Mouse (Mus musculus): ENCODE measurements around the gene Itpr3. TPM values are rescaled to one million over a fixed set of nuclear protein-coding genes. Genes with fewer than 3 reads are reported as not detected.
A peak's percentile ranks its signal among the peaks of the same experiment; 100 is the strongest.

The Itpr3 gene
- polyA plus RNA-seq, 1 experiment from 2014 or later, result 1.8 TPM

- Histone ChIP-seq H3K9me3 (no peaks in the 10 kb centered on the region), H3K27ac (peak overlapping the region; percentile 92), H3K4me3 (peak overlapping the region; percentile 65), H3K36me3 (peaks cover 38% of the 10 kb centered on the region), H3K4me1 (replicated peaks) (peaks cover 28% of the 10 kb centered on the region), H3K27me3 (ENCODE audit: insufficient read depth, poor library complexity, severe bottlenecking) (no peaks in the 10 kb centered on the region)
- DNase-seq (ENCODE audit: low spot score), result no peak
- 50% methylated on average over 12 of the region's 12 CpGs for WGBS
These were observed 29.4 kb upstream of the Itpr3 start for GRCm38 (mm10) chr17:27027460-27028283.

DNA sequence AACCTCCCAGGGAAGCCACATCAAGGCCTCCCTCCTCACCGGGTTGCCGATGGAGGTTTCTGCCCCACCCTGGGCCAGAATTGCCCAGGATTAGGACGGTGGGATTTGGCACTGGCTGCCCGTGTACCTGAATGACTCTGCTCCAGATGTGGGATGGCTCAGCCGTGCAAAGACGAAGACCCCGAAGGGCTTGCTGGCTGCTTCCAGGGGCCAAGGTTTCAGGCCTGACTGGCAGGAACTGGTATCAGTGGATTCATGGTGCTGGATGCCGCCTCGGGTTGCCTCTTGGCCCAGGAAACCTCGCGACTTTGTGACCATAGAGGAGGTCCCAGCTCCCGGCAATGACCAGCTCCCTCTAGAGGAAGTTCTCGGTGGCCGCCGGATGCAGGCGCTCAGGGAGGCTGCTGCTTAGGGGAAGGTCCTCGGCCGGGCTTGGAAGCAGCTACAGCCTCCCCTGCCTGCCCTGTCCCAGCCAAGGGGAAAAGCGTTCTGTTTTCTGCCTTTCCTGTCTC is 28.8 kb upstream of the Itpr3 start:
- Histone ChIP-seq H3K36me3 (peaks cover 31% of the 10 kb centered on the region), H3K9me3 (no peaks in the 10 kb centered on the region), H3K4me3 (peak overlapping the region; percentile 65), H3K27me3 (ENCODE audit: insufficient read depth, poor library complexity, severe bottlenecking) (no peaks in the 10 kb centered on the region), H3K4me1 (replicated peaks) (peaks cover 35% of the 10 kb centered on the region), H3K27ac (peak overlapping the region; percentile 92)
- DNase-seq (ENCODE audit: low spot score), result peak; percentile 93
- 2% methylated on average over 19 of the region's 19 CpGs for WGBS

- WGBS, result 73% methylated on average over 4 of the region's 4 CpGs
These were observed 28.2 kb upstream of the Itpr3 start, which contains the start of gene Bak1 for GRCm38 (mm10) chr17:27028909-27029308. TSS of gene Bak1 (minus strand) at chr17:27029009.

DNA sequence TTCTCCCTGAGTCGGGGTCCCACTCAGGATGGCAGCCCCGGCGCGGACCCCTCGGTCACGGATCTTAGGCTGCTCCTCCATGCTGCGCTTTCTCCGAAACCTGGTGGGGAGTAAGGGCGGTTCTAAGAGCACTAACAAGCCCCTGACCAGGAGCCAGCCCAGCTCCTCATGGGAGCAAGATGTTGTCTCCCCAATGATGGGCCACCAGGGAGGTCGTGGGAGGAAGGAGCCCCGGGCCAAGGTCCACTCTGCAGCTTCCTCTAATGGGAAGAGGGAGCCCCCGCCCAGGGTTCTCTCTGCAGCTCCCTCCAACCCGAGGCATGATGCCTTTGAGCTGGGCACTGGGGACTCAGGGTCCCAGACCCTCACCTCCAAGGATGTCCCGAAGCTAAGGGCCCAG is 27.7 kb upstream of the Itpr3 start:
- H3K4me1 ChIP-seq (replicated peaks), result peaks cover 36% of the 10 kb centered on the region
- H3K9me3 ChIP-seq, result no peaks in the 10 kb centered on the region
- H3K36me3 ChIP-seq, result peaks cover 20% of the 10 kb centered on the region
- H3K27ac ChIP-seq, result no peak overlapping the region
- H3K27me3 ChIP-seq (ENCODE audit: insufficient read depth, poor library complexity, severe bottlenecking), result no peaks in the 10 kb centered on the region
- no peak for DNase-seq (ENCODE audit: low spot score)
- H3K4me3 ChIP-seq, result no peak overlapping the region
- 89% methylated on average over 14 of the region's 14 CpGs for WGBS

More at GRCm38 (mm10) chr17:27028909-27029308, 28.2 kb upstream of the Itpr3 start, which contains the start of gene Bak1:
- DNase-seq (ENCODE audit: low spot score), result no peak
- no peaks in the 10 kb centered on the region for H3K27me3 ChIP-seq (ENCODE audit: insufficient read depth, poor library complexity, severe bottlenecking)
- peaks cover 36% of the 10 kb centered on the region for H3K4me1 ChIP-seq (replicated peaks)
- peak within 1 kb of the TSS; percentile 65 for H3K4me3 ChIP-seq
- peak within 1 kb of the TSS; percentile 92 for H3K27ac ChIP-seq
- H3K9me3 ChIP-seq, result no peaks in the 10 kb centered on the region
- peaks cover 26% of the 10 kb centered on the region for H3K36me3 ChIP-seq

GRCm38 (mm10) chr17:27030896-27031295 is 26.2 kb upstream of the Itpr3 start:
- WGBS, result 94% methylated on average over 4 of the region's 4 CpGs
- Histone ChIP-seq H3K36me3 (peaks cover 6% of the 10 kb centered on the region), H3K4me3 (no peak overlapping the region), H3K27me3 (ENCODE audit: insufficient read depth, poor library complexity, severe bottlenecking) (no peaks in the 10 kb centered on the region), H3K9me3 (no peaks in the 10 kb centered on the region), H3K27ac (no peak overlapping the region), H3K4me1 (replicated peaks) (peaks cover 41% of the 10 kb centered on the region)
- no peak for DNase-seq (ENCODE audit: low spot score)

DNA sequence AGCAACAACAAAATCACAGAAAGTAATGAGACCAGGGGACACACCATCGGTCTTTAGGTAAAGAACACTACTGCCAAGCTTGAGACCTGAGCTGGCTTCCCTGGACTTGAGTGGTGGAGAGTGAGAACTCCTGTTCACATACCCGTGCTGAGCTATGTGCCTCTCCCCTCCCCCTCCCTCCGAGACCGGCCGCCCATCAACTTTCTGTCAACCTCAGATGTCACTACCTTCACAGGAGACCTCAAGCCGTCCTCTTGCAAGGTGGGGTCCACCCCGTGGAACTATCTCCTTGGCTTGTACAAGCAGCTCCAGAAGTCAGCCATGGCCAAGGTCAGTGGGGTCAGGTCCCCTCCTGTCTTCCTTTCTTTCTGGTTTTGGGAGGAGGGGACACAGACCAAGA is 24.8 kb upstream of the Itpr3 start:
- Histone ChIP-seq H3K27me3 (ENCODE audit: insufficient read depth, poor library complexity, severe bottlenecking) (no peaks in the 10 kb centered on the region), H3K27ac (no peak overlapping the region; the same call in 1 of the 2 replicates), H3K36me3 (no peaks in the 10 kb centered on the region), H3K4me3 (peak overlapping the region; percentile 16), H3K9me3 (no peaks in the 10 kb centered on the region), H3K4me1 (replicated peaks) (peaks cover 35% of the 10 kb centered on the region)
- DNase-seq (ENCODE audit: low spot score), result no peak
- 57% methylated on average over 7 of the region's 7 CpGs for WGBS

DNA sequence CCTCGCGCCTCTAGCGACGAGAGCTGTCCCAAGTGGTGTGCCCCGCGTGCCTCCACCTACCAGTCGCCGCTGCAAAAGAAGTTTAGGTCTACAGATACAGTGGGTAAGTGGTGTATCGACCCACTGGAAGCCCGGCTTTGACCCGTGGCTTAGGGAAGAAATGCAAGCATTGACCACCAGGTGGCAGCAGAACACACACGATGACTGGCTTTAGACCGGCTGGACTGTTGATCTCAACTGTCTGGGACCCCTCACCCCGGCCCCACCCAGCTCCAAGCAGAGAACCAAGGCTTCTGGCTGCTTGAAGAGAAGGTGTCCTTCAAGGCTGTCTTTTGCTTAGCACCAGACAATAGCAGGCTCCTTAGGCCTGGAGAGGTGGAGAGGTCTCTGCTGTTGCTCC is 24.2 kb upstream of the Itpr3 start:
- 0 out of 2 replicates have a peak, but pooled peaks cover 2% of the 10 kb centered on the region for H3K27me3 ChIP-seq (ENCODE audit: insufficient read depth, poor library complexity, severe bottlenecking)
- peak overlapping the region; percentile 16; the same call in 1 of the 2 replicates for H3K4me3 ChIP-seq
- H3K4me1 ChIP-seq (replicated peaks), result peaks cover 30% of the 10 kb centered on the region
- peak; percentile 86 for DNase-seq (ENCODE audit: low spot score)
- no peaks in the 10 kb centered on the region for H3K36me3 ChIP-seq
- 3% methylated on average over 14 of the region's 14 CpGs for WGBS
- H3K9me3 ChIP-seq, result no peaks in the 10 kb centered on the region
- peak overlapping the region; percentile 69 for H3K27ac ChIP-seq

- DNase-seq (ENCODE audit: low spot score), result no peak
- no peaks in the 10 kb centered on the region for H3K36me3 ChIP-seq
- 77% methylated on average over 7 of the region's 7 CpGs for WGBS
- peaks cover 21% of the 10 kb centered on the region for H3K27me3 ChIP-seq (ENCODE audit: insufficient read depth, poor library complexity, severe bottlenecking)
- H3K9me3 ChIP-seq, result no peaks in the 10 kb centered on the region
- H3K27ac ChIP-seq, result peak overlapping the region; percentile 66
- no peak overlapping the region for H3K4me3 ChIP-seq
- peaks cover 53% of the 10 kb centered on the region for H3K4me1 ChIP-seq (replicated peaks)
These were observed 20.6 kb upstream of the Itpr3 start for GRCm38 (mm10) chr17:27036465-27036864.

- no peak for DNase-seq (ENCODE audit: low spot score)
- WGBS, result 38% methylated on average over 18 of the region's 18 CpGs
- Histone ChIP-seq H3K9me3 (no peaks in the 10 kb centered on the region), H3K36me3 (no peaks in the 10 kb centered on the region), H3K27ac (peak overlapping the region; percentile 4), H3K27me3 (ENCODE audit: insufficient read depth, poor library complexity, severe bottlenecking) (peaks cover 21% of the 10 kb centered on the region), H3K4me1 (replicated peaks) (peaks cover 55% of the 10 kb centered on the region), H3K4me3 (no peak overlapping the region)
These were observed 18.6 kb upstream of the Itpr3 start for GRCm38 (mm10) chr17:27038335-27039050.

- 63% methylated on average over 10 of the region's 10 CpGs for WGBS
- Histone ChIP-seq H3K9me3 (no peaks in the 10 kb centered on the region), H3K36me3 (no peaks in the 10 kb centered on the region), H3K27me3 (ENCODE audit: insufficient read depth, poor library complexity, severe bottlenecking) (peaks cover 21% of the 10 kb centered on the region), H3K4me3 (peak overlapping the region; percentile 36; the same call in 1 of the 2 replicates), H3K4me1 (replicated peaks) (peaks cover 56% of the 10 kb centered on the region), H3K27ac (peak overlapping the region; percentile 84)
- DNase-seq (ENCODE audit: low spot score), result no peak
These were observed 17.5 kb upstream of the Itpr3 start for GRCm38 (mm10) chr17:27039432-27040102.

DNA sequence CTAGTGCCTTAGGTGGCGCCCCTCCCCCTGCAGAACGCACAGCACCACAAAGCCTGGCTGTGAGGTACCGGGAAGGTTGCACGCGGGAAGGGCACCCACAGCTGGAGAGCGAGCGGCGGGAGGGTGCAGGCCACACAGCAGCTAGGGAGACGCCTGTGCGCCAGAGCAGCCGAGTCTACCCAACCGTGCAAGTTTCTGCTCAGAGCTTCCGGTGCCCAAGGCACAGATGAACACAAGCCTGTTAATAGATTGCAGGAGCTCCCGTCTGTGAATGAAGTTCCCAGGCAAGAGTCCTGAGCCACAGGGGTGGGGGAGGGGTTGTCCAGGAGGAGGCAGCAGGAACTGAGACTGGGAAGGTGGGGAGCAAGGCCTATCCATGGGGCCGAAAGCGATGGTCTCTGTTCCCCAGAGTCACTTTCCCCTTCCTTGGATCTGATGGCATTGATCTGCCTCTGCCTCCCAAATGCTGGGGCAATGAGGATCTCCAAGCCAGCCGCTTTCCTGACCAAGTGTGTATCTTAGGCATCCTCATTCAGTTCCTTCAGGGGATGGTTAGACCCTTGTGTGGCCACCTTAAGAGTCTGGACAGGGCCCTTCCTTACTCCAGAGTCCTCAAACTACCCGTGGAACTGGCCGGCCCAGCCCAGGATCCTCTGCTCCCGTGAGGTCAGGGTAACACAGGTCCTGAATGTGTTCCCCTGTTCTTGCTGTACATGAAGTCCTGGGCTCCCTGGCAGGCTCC is 16.6 kb upstream of the Itpr3 start:
- Histone ChIP-seq H3K36me3 (no peaks in the 10 kb centered on the region), H3K4me1 (replicated peaks) (peaks cover 54% of the 10 kb centered on the region), H3K9me3 (no peaks in the 10 kb centered on the region), H3K27ac (peak overlapping the region; percentile 84), H3K27me3 (ENCODE audit: insufficient read depth, poor library complexity, severe bottlenecking) (peaks cover 21% of the 10 kb centered on the region), H3K4me3 (peak overlapping the region; percentile 36)
- peak; percentile 66 for DNase-seq (ENCODE audit: low spot score)
- WGBS, result 10% methylated on average over 20 of the region's 20 CpGs
